Mouse (Mus musculus): Measurements from ENCODE around the gene Pdf.
"Not testable (repeated sequence)": the region's sequence is repeated elsewhere in the genome, so short reads cannot be mapped to it uniquely, and the experiment has no call there.

Pdf gene

GRCm38 (mm10) chr8:107035641-107036040, 12.8 kb downstream of the Pdf start:
- DNase-seq: no peak

- DNase-seq: not testable (repeated sequence)
Observed at GRCm38 (mm10) chr8:107033609-107034008, 14.8 kb downstream of the Pdf start.

DNA sequence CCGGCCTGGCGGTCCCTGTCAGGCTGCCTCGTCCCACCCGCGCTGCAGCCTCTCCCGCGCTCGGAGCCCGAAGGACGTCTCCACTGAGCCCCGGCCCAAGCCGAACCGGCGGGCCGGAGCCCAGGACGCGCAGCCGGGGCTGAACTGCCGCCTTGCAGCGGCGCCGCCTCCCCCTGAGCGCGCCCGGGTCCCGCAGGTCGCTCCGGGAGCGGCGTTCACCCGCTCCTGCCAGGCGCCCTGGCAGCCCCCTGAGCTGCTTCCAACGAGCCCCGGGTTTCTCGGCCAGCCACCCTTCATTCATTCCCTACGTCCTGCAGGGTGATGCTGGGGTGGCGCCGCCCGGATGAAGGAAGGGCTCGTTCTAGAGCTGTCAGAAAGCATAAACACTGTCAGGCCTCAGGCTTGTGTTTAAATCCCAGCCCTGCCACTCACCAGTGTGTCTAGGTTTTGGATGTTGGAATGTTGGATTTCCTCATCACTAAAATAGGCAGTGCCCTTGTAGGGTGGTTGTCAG, 16.8 kb downstream of the Pdf start:
- DNase-seq: no peak

GRCm38 (mm10) chr8:107030650-107031576, 17.5 kb downstream of the Pdf start, which contains the start of gene Vps4a:
Vps4a (plus strand) TSS chr8:107031222.
- peak; percentile 94 for DNase-seq

- no peak for DNase-seq
Observed at GRCm38 (mm10) chr8:107030058-107030457, 18.4 kb downstream of the Pdf start.

- DNase-seq: no peak
Observed at GRCm38 (mm10) chr8:107029310-107029709, 19.1 kb downstream of the Pdf start.

GRCm38 (mm10) chr8:107023479-107023878, 24.9 kb downstream of the Pdf start:
- DNase-seq: no peak

DNA sequence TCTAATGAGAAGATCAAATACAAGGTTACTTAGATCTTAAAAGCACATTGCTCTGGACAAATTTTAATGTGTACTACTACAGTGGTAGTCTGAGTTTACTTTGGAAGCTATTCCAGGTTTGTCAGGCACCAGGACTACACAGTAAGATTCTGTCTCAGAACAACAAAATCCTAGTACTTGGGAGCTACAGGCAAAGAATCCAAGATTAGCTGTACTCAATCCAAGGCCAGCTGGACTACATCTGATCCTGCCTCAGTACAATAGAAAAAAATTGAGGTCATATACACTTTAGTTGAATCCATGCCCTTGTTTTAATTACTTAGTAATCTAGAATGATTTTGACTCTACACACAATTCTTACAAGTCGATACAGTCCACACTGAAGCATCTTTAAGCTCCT, 33.5 kb downstream of the Pdf start:
- DNase-seq: no peak

DNA sequence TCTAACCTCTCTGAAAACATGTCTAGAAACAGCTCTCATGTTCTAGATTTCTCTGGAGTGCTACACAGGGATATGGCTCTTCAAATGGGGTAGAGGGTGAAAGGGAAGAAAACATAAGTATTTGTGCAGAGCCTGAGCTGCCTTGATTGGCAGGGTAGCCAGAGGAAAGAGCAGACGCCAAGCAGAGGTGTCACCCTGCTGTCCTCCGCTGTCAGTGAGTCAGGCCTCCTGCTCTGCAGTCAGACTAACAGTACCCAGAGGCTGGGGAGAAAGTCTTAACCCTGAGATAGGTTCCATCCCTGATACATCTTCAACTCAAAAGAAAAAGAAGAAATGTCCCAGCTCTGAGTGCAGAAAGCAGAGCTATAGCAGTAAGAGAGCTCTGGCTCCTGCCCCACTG, 35.7 kb downstream of the Pdf start:
- no peak for DNase-seq

DNA sequence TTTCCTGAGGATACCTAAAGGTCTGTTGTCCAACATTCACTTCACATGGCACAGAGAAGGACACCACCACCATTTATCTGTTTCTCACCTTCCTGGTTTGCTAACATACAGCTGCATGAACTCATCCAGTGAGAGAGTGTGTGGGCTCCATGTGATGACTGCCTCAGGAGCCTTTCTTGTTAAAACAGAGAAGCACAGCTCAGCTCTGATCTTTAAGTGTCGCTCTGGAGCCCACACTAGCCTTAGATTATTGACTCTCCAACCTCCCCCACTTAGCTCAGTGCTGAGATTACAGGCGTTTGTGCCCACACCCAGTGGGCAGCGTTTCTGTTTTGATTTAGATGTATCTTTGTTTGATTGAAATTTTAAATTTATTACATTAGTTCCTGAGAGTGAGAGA, 40.6 kb downstream of the Pdf start:
- no peak for DNase-seq

GRCm38 (mm10) chr8:107002532-107002931, 45.9 kb downstream of the Pdf start:
- peak; percentile 95 for DNase-seq

DNA sequence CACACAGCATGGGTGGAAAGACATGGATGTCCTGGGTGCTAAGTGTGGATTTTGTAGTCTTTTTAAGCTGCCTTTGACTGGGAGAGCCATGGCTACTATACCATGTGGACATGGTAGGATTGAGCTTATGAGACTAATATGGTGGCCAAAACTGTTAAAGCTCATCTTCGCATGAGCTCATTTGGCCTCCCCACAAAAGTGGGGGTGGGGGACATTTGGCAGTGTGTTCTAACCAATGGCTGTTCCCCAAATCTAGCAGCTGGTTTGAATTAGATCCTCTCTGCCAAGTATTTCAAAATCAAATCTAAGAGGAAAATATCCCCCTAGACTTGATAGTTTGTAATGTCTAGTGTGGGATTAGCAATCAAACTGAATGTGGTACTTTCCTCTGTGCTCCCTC, 49.3 kb downstream of the Pdf start:
- DNase-seq: no peak

DNA sequence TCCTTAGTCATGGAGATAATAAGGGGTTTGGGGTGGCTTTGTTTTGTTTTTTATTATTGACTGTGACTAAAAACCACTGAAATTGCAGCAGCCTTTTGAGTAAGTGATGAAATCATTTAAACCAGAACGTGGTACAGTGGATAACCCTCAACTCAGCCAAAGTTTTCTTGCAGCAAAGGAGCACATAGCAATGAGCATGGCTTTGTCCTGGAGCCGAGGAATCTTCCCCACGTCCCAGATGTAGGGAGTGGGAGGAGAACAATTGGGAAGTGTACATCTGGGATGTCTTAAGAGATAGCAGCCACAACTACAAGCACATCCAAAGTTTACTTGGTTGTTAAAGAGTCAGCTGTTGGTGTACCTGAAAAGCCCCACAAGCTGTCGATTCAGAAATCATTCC, 51.0 kb downstream of the Pdf start:
- no peak for DNase-seq

GRCm38 (mm10) chr8:106996339-106996738, 52.1 kb downstream of the Pdf start:
- DNase-seq: not testable (repeated sequence)
